Mouse (Mus musculus) adrenal gland, postnatal 10 days (tissue): Measurements from ENCODE around the gene Pde6d. TPM values are rescaled to one million over a fixed set of nuclear protein-coding genes. Genes with fewer than 3 reads are reported as not detected.

Source experiments
- DNase-seq: peaks from one replicate; pipeline ENCODE4 v3.0.0; 2021; ENCODE audit warnings: mixed read lengths
- total RNA-seq, 2 experiments: library from RNA; stranded (reverse); gene quantifications; 2 replicates each; pipeline ENCODE4 v1.2.3; 2021

Gene Pde6d
- total RNA-seq, 2 experiments from 2014 or later: 28.8 to 32.8 TPM

DNA sequence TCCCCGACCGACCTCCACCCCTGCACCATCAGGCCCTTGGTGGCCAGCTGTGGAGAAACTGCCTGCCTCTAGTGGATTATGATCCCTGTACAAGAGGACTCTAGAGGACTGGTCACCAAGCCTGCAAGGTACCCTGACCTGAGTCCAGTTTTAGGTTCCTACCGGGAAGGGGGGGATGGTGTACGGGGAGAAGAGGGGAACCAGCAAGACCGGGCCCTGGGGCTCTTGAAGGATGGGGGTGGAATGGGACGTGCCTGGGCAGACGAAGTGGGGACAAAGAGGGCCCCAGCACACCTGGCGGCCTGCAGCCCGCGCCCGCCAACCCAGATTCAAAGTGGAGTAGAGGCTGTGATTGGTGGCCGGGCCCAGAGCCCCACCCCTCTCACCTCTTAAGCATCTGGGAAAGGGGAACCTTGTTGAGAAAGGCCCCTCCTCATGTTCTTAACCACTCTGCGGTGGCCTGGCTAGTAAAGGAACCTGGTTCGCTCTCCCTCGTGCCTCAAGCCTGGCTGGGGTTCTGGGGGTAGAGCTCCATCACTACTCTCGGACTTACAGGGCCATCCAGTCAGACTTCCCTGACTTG, 79.2 kb downstream of the Pde6d start:
- DNase-seq: no peak

DNA sequence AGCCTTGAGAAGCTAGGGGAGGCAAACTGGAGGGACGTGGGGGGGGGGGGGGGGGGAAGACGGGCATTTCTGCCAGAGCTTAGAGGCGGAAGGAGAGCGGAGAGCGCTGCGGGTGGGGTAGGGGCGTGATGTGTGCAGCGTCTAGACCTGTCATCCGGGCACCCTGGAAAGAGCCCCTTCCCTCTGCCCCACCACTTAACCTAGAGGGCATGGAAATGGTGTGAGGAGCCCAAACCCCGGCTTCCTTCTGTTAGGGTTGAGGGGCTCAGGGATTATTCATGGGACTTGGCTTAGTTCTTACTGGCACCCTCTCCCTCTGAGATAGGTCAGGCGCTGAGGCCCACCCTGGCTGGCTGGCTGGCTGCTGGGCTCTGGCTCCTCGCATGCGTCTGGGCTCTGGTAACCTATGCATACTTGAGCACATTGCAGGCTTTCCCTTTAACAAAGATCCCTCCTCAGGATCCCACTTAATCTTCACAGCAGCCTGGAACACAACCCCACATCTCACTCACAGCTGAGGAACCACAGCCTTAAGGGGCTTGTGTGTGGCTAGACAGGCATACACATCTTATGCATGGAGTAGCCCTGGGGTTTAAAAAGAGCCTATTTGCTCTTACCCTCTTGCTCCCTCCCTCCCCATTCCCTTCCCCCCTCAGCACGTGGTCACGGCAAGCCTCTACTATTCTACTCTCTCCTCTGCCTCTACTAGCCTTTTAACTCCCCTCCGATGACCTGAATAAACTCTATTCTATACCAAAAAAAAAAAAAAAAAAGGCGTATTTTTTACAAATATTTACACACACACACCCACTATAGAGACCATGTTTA, 80.0 kb downstream of the Pde6d start:
- DNase-seq: no peak

DNA sequence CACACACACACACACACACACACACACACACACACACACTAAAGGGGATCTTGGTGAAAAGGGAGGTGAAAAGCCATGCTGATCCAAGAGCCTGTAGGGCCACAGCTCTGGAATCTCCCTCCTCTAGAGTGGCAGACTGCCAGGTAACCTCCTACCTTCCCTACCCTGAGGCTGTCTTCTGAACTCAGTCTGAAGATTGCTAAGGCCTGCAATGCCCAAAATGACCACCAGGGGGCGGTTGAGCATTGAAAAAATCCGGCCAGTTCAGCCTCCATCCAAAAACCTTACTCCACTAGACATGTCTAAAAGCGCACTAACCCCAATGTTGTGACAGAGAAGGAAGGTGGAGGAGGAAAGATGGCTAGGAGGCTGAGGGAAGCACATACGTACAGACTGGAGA, 80.9 kb downstream of the Pde6d start:
- DNase-seq: peak; percentile 96

DNA sequence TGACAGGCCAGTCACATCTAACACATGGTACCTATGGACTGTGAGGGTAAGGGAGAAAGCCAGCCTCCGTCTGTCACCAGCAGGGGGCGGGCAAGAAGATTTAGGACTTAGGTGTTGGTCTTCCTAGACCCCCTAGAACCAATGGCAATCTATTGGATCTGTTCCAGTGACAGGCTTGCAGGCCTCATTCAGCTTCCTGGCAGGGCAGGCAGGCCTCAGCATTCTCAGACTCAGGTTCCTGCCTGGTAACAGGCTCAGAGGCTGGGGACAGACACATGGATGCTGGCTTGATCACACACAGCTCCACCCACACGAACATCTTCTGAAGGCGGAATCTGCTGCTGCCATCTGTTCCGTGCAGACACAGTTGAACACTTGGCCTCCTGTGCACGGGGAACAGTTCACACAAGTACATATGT, 81.3 kb downstream of the Pde6d start:
- peak; percentile 74 for DNase-seq

GRCm38 (mm10) chr1:86500681-86501080, 81.7 kb downstream of the Pde6d start:
- DNase-seq: no peak

GRCm38 (mm10) chr1:86499903-86500302, 82.5 kb downstream of the Pde6d start:
- peak; percentile 80 for DNase-seq

GRCm38 (mm10) chr1:86498611-86499010, 83.8 kb downstream of the Pde6d start:
- no peak for DNase-seq

- DNase-seq: no peak
These were observed 84.4 kb downstream of the Pde6d start for GRCm38 (mm10) chr1:86497986-86498385.

GRCm38 (mm10) chr1:86497361-86497760, 85.1 kb downstream of the Pde6d start:
- DNase-seq: peak; percentile 68

DNA sequence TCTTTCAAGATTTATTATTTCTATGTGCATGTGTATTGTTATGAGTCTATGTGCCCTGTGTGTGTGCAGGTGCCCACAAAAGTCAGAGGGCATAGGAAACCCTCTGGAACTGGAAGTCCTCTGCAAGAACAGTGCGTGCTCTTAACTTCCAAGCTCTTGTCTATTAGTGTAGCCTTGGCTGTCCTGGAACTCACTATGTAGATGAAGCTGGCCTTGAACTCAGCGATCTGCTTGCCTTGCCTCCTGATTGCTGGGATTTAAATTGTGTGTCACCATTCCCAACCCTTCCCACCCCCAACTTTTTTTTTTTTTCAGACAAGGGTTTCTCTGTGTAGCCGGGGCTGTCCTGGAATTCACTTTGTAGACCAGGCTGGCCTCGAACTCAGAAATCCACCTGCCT, 86.1 kb downstream of the Pde6d start:
- DNase-seq: no peak

GRCm38 (mm10) chr1:86493783-86494182, 88.6 kb downstream of the Pde6d start:
- DNase-seq: no peak

Other genes starting within 250 kb of the Pde6d start
- 100 to 1,000 TPM; 242 to 251 TPM for gene Ncl, start 223.2 kb downstream of the Pde6d start, total RNA-seq
- gene Nmur1, start 156.4 kb downstream of the Pde6d start, total RNA-seq: not detected
- gene Tex44, start 156.3 kb downstream of the Pde6d start, total RNA-seq: not detected
- 100 to 1,000 TPM; 804 to 831 TPM for gene Ptma, start 55.9 kb downstream of the Pde6d start, total RNA-seq
- 10 to 100 TPM; 10.4 to 15.0 TPM for gene Cops7b, start 275 bp upstream of the Pde6d start, total RNA-seq
- gene Nppc, start 87.9 kb upstream of the Pde6d start, total RNA-seq: under 1 TPM in 1 of 2 experiments, not detected in 1; 0.48 TPM
- gene Dis3l2, start 121.2 kb upstream of the Pde6d start, total RNA-seq: 10 to 100 TPM; 17.2 to 20.9 TPM